Mouse (Mus musculus) liver, adult 2 months (tissue): ENCODE data around the gene Sez6l. TPM values are rescaled to one million over a fixed set of nuclear protein-coding genes. Genes with fewer than 3 reads are reported as not detected.
A peak's percentile ranks its signal among the peaks of the same experiment; 100 is the strongest.

Source experiments
- DNase-seq: peaks from one replicate; pipeline ENCODE4 v3.0.0-alpha.2; 2011; ENCODE audit warnings: low read depth, low spot score; ENCODE audit errors: extremely low read depth
- H3K27ac ChIP-seq: fragments of 200-500 bp; replicated peaks from 2 replicates; pipeline ENCODE4 v1.5.1; 2012; ENCODE audit warnings: low read depth, mild to moderate bottlenecking, control low read depth, inconsistent platforms, low read length; ENCODE audit not compliant: insufficient read depth
- H3K27me3 ChIP-seq: fragments of 200-500 bp; 2 replicates; pipeline ENCODE4 v1.6.1; 2012; ENCODE audit warnings: mild to moderate bottlenecking, moderate library complexity, low read length, inconsistent platforms; ENCODE audit not compliant: control insufficient read depth, insufficient read depth
- H3K36me3 ChIP-seq: fragments of 200-500 bp; 2 replicates; pipeline ENCODE4 v1.6.1; 2012; ENCODE audit warnings: low read length, inconsistent platforms; ENCODE audit not compliant: control insufficient read depth, insufficient read depth
- H3K4me1 ChIP-seq: fragments of 200-500 bp; 2 replicates; pipeline ENCODE4 v1.6.1; 2011; ENCODE audit warnings: low read length; ENCODE audit not compliant: control insufficient read depth, insufficient read depth
- H3K4me3 ChIP-seq: fragments of 200-500 bp; 2 replicates; pipeline ENCODE4 v1.5.1; 2011; ENCODE audit warnings: low read depth, mild to moderate bottlenecking, control low read depth, low read length, moderate library complexity; ENCODE audit not compliant: insufficient read depth
- H3K79me2 ChIP-seq: fragments of 200-500 bp; 2 replicates; pipeline ENCODE4 v1.6.1; 2012; ENCODE audit warnings: inconsistent platforms, mild to moderate bottlenecking, low read length, moderate library complexity; ENCODE audit not compliant: control insufficient read depth, insufficient read depth
- H3K9ac ChIP-seq: fragments of 200-500 bp; 2 replicates; pipeline ENCODE4 v1.6.1; 2012; ENCODE audit warnings: low read depth, mild to moderate bottlenecking, control low read depth, inconsistent platforms, low read length
- CTCF ChIP-seq: fragments of 200-500 bp; IDR thresholded peaks from 2 replicates; pipeline ENCODE4 v1.5.1; 2011; ENCODE audit warnings: low read depth, low read length, control low read depth
- POLR2A ChIP-seq: fragments of 200-500 bp; IDR thresholded peaks from 2 replicates; pipeline ENCODE4 v1.6.1; 2011; ENCODE audit warnings: low read length, control low read depth; ENCODE audit not compliant: insufficient read depth; ENCODE audit errors: extremely low read depth
- WGBS: fragments of 180-500 bp; shearing (Covaris S2); methylation state at CpG from one replicate; pipeline ENCODE4 v1.1.7; 2018; 5-methylcytosine and 5-hydroxymethylcytosine counted together
- polyA plus RNA-seq: library from polyadenylated mRNA; depleted of rRNA; stranded (reverse); fragments of >200 nt; gene quantifications from 2 replicates; pipeline ENCODE4 v1.2.3, GENCODE M21; 2012
- total RNA-seq: library from RNA; depleted of rRNA; stranded (reverse); fragments of >200 nt; gene quantifications from 2 replicates; pipeline ENCODE4 v1.2.3, GENCODE M21; 2014

The Sez6l gene
- total and polyA plus RNA-seq, 2 experiments: under 0.01 TPM; not detected in 1

- no peak for DNase-seq
- Histone ChIP-seq H3K4me3 (no peak overlapping the region), H3K79me2 (no peaks in the 10 kb centered on the region), H3K4me1 (no peaks in the 10 kb centered on the region), H3K27ac (no peak overlapping the region), H3K27me3 (peaks cover 15% of the 10 kb centered on the region), H3K9ac (no peak overlapping the region), H3K36me3 (no peaks in the 10 kb centered on the region)
- WGBS: 2% methylated on average over 48 of the region's 48 CpGs
- TF ChIP-seq CTCF: no peak
These were observed 508 bp downstream of the Sez6l start for GRCm38 (mm10) chr5:112576361-112576992.

GRCm38 (mm10) chr5:112575151-112575915, 1.7 kb downstream of the Sez6l start:
- H3K79me2 ChIP-seq: no peaks in the 10 kb centered on the region
- no peak overlapping the region for H3K27ac ChIP-seq
- WGBS: 10% methylated on average over 12 of the region's 12 CpGs
- no peaks in the 10 kb centered on the region for H3K36me3 ChIP-seq
- DNase-seq: no peak
- no peak for TF ChIP-seq POLR2A
- no peak for TF ChIP-seq CTCF
- H3K27me3 ChIP-seq: peaks cover 15% of the 10 kb centered on the region
- no peak overlapping the region for H3K9ac ChIP-seq
- H3K4me3 ChIP-seq: no peak overlapping the region
- no peaks in the 10 kb centered on the region for H3K4me1 ChIP-seq

- no peak for DNase-seq
- Histone ChIP-seq H3K27ac (no peak overlapping the region), H3K79me2 (no peaks in the 10 kb centered on the region), H3K9ac (no peak overlapping the region), H3K4me1 (no peaks in the 10 kb centered on the region), H3K27me3 (peaks cover 15% of the 10 kb centered on the region), H3K36me3 (no peaks in the 10 kb centered on the region), H3K4me3 (no peak overlapping the region)
- WGBS: 12% methylated on average over 8 of the region's 8 CpGs
- TF ChIP-seq CTCF (peak; percentile 66), POLR2A (no peak)
These were observed 3.1 kb downstream of the Sez6l start for GRCm38 (mm10) chr5:112573916-112574315.

- no peak overlapping the region for H3K27ac ChIP-seq
- H3K79me2 ChIP-seq: no peaks in the 10 kb centered on the region
- 55% methylated on average over 2 of the region's 2 CpGs for WGBS
- no peak overlapping the region for H3K9ac ChIP-seq
- H3K4me3 ChIP-seq: no peak overlapping the region
- TF ChIP-seq CTCF: no peak
- TF ChIP-seq POLR2A: no peak
- H3K36me3 ChIP-seq: no peaks in the 10 kb centered on the region
- DNase-seq: no peak
- H3K27me3 ChIP-seq: peaks cover 13% of the 10 kb centered on the region
- no peaks in the 10 kb centered on the region for H3K4me1 ChIP-seq
These were observed 4.8 kb downstream of the Sez6l start for GRCm38 (mm10) chr5:112572217-112572616.

- TF ChIP-seq POLR2A: no peak
- H3K4me1 ChIP-seq: no peaks in the 10 kb centered on the region
- no peak overlapping the region for H3K9ac ChIP-seq
- no peaks in the 10 kb centered on the region for H3K36me3 ChIP-seq
- 69% methylated on average over 8 of the region's 8 CpGs for whole genome bisulfite sequencing
- no peak for DNase-seq
- H3K27me3 ChIP-seq: no peaks in the 10 kb centered on the region
- H3K27ac ChIP-seq: no peak overlapping the region
- no peak overlapping the region for H3K4me3 ChIP-seq
- no peaks in the 10 kb centered on the region for H3K79me2 ChIP-seq
These were observed 11.5 kb downstream of the Sez6l start for GRCm38 (mm10) chr5:112565489-112565888.

GRCm38 (mm10) chr5:112565083-112565482, 11.9 kb downstream of the Sez6l start:
- no peak for DNase-seq
- WGBS: 87% methylated on average over 17 of the region's 17 CpGs
- no peaks in the 10 kb centered on the region for H3K79me2 ChIP-seq
- H3K27ac ChIP-seq: no peak overlapping the region
- H3K4me3 ChIP-seq: no peak overlapping the region
- no peaks in the 10 kb centered on the region for H3K36me3 ChIP-seq
- H3K4me1 ChIP-seq: no peaks in the 10 kb centered on the region
- H3K27me3 ChIP-seq: no peaks in the 10 kb centered on the region
- TF ChIP-seq CTCF: no peak
- no peak for TF ChIP-seq POLR2A
- no peak overlapping the region for H3K9ac ChIP-seq
